Mouse (Mus musculus) left cerebral cortex, adult 8-10 months (tissue): ENCODE results near the gene Rai14. TPM values are rescaled to one million over a fixed set of nuclear protein-coding genes. Genes with fewer than 3 reads are reported as not detected.

ENCODE experiments used
- DNase-seq, 2 experiments: peaks; one replicate each; pipeline ENCODE4 v3.0.0; 2022; ENCODE audit warnings: low spot score in 2 of 2
- total RNA-seq, 4 experiments: library from RNA; stranded (reverse); gene quantifications; 2 replicates each; pipeline ENCODE4 v1.2.4; 2022

Gene Rai14
- total RNA-seq, 4 experiments from 2014 or later = 11.4 to 14.1 (median 13.0) TPM

GRCm38 (mm10) chr15:10619678-10620077 lies 94.7 kb downstream of the Rai14 start:
- DNase-seq = no peak

GRCm38 (mm10) chr15:10618276-10618675 lies 96.1 kb downstream of the Rai14 start:
- DNase-seq = no peak

- no peak for DNase-seq
These were observed 98.4 kb downstream of the Rai14 start for GRCm38 (mm10) chr15:10616001-10616400.

GRCm38 (mm10) chr15:10611040-10611439 lies 103.4 kb downstream of the Rai14 start:
- no peak for DNase-seq

- DNase-seq = no peak
These were observed 105.3 kb downstream of the Rai14 start for GRCm38 (mm10) chr15:10609107-10609506.

GRCm38 (mm10) chr15:10608508-10609098 lies 105.8 kb downstream of the Rai14 start:
- no peak for DNase-seq

- no peak for DNase-seq
These were observed 115.0 kb downstream of the Rai14 start for GRCm38 (mm10) chr15:10599413-10599812.

GRCm38 (mm10) chr15:10598259-10599225 lies 115.9 kb downstream of the Rai14 start:
- no peak for DNase-seq

- no peak for DNase-seq
These were observed 117.6 kb downstream of the Rai14 start for GRCm38 (mm10) chr15:10596871-10597270.

- no peak for DNase-seq
These were observed 119.0 kb downstream of the Rai14 start for GRCm38 (mm10) chr15:10595408-10595807.

GRCm38 (mm10) chr15:10594910-10595309 lies 119.5 kb downstream of the Rai14 start:
- no peak for DNase-seq

GRCm38 (mm10) chr15:10593094-10593493 lies 121.3 kb downstream of the Rai14 start:
- no peak for DNase-seq

GRCm38 (mm10) chr15:10586565-10586964 lies 127.9 kb downstream of the Rai14 start:
- DNase-seq = no peak

GRCm38 (mm10) chr15:10584359-10585187 lies 129.9 kb downstream of the Rai14 start:
- DNase-seq = no peak

- no peak for DNase-seq
These were observed 131.0 kb downstream of the Rai14 start for GRCm38 (mm10) chr15:10583408-10583807.

- DNase-seq = no peak
These were observed 135.3 kb downstream of the Rai14 start for GRCm38 (mm10) chr15:10579159-10579558.

- DNase-seq = no peak
These were observed 147.9 kb downstream of the Rai14 start for GRCm38 (mm10) chr15:10566486-10566885.

GRCm38 (mm10) chr15:10564201-10564600 lies 150.2 kb downstream of the Rai14 start:
- no peak for DNase-seq

GRCm38 (mm10) chr15:10562281-10562680 lies 152.1 kb downstream of the Rai14 start:
- no peak for DNase-seq

- DNase-seq = no peak
These were observed 154.4 kb downstream of the Rai14 start for GRCm38 (mm10) chr15:10560005-10560404.

GRCm38 (mm10) chr15:10558465-10558864 lies 156.0 kb downstream of the Rai14 start, which contains the start of gene Ttc23l:
TSS of gene Ttc23l (minus strand) at chr15:10558668.
- DNase-seq = no peak

- DNase-seq = no peak
These were observed 160.1 kb downstream of the Rai14 start for GRCm38 (mm10) chr15:10554336-10554735.
